Mouse (Mus musculus): ENCODE results near the gene Lck. TPM values are rescaled to one million over a fixed set of nuclear protein-coding genes. Genes with fewer than 3 reads are reported as not detected.
A peak's percentile ranks its signal among the peaks of the same experiment; 100 is the strongest.

The Lck gene
- polyA plus RNA-seq, 1 experiment from 2014 or later, result 10.5 TPM

- no peaks in the 10 kb centered on the region for H3K9me3 ChIP-seq (ENCODE audit: control insufficient read depth, low read length)
- H3K27ac ChIP-seq (ENCODE audit: low read depth, low read length), result no peak overlapping the region
- H3K4me1 ChIP-seq (ENCODE audit: control insufficient read depth, insufficient read depth, low read length), result peaks cover 15% of the 10 kb centered on the region; the same call in 1 of the 2 replicates
- H3K4me3 ChIP-seq (ENCODE audit: low read depth, low read length), result no peak overlapping the region
- ATAC-seq (ENCODE audit: low read depth), result no peak
- 77% methylated on average over 8 of the region's 8 CpGs for WGBS
- H3K4me2 ChIP-seq (ENCODE audit: low read depth, low read length), result peak overlapping the region; percentile 83
- no peak overlapping the region for H3K9ac ChIP-seq (replicated peaks; ENCODE audit: low read depth, low read length)
- H3K36me3 ChIP-seq (ENCODE audit: control insufficient read depth, insufficient read depth, low read length), result no peaks in the 10 kb centered on the region
- H3K27me3 ChIP-seq (ENCODE audit: control insufficient read depth, insufficient read depth, low read length), result no peaks in the 10 kb centered on the region
These were observed 73.4 kb downstream of the Lck start for GRCm38 (mm10) chr4:129500017-129500416.

GRCm38 (mm10) chr4:129498941-129499340, 74.5 kb downstream of the Lck start:
- H3K9ac ChIP-seq (replicated peaks; ENCODE audit: low read depth, low read length), result no peak overlapping the region
- H3K4me1 ChIP-seq (ENCODE audit: control insufficient read depth, insufficient read depth, low read length), result peaks cover 15% of the 10 kb centered on the region; the same call in 1 of the 2 replicates
- 83% methylated on average over 3 of the region's 3 CpGs for WGBS
- ATAC-seq (ENCODE audit: low read depth), result no peak
- no peak overlapping the region for H3K27ac ChIP-seq (ENCODE audit: low read depth, low read length)
- no peak overlapping the region for H3K4me2 ChIP-seq (ENCODE audit: low read depth, low read length)
- no peaks in the 10 kb centered on the region for H3K36me3 ChIP-seq (ENCODE audit: control insufficient read depth, insufficient read depth, low read length)
- no peaks in the 10 kb centered on the region for H3K9me3 ChIP-seq (ENCODE audit: control insufficient read depth, low read length)
- no peaks in the 10 kb centered on the region for H3K27me3 ChIP-seq (ENCODE audit: control insufficient read depth, insufficient read depth, low read length)
- no peak overlapping the region for H3K4me3 ChIP-seq (ENCODE audit: low read depth, low read length)

Small RNAs within 50 kb of the gene (microRNA-seq; reads per million reads assigned to microRNA genes)
- not detected for gene Mir8119

Other genes starting within 250 kb of the Lck start
- 231 and 265 TPM in 2 replicates for gene Rbbp4, start 238.3 kb downstream of the Lck start, polyA plus RNA-seq (2014; fragmentation: Nextera tagmentation; extraction: Ambion mirVana)
- 19.5 and 21.7 TPM in 2 replicates for gene Zbtb8os, start 237.9 kb downstream of the Lck start, polyA plus RNA-seq (2014; fragmentation: Nextera tagmentation; extraction: Ambion mirVana)
- gene Zbtb8a, start 195.5 kb downstream of the Lck start, polyA plus RNA-seq (2014; fragmentation: Nextera tagmentation; extraction: Ambion mirVana), result 16.8 and 18.0 TPM in 2 replicates
- gene Zbtb8b, start 132.8 kb downstream of the Lck start, polyA plus RNA-seq (2014; fragmentation: Nextera tagmentation; extraction: Ambion mirVana), result 16.1 and 16.2 TPM in 2 replicates
- gene Bsdc1, start 112.1 kb downstream of the Lck start, polyA plus RNA-seq (2014; fragmentation: Nextera tagmentation; extraction: Ambion mirVana), result 32.8 and 33.2 TPM in 2 replicates
- gene Tssk3, start 82.6 kb downstream of the Lck start, polyA plus RNA-seq (2014; fragmentation: Nextera tagmentation; extraction: Ambion mirVana), result 0.27 and 0.32 TPM in 2 replicates
- gene Fam229a, start 82.5 kb downstream of the Lck start, polyA plus RNA-seq (2014; fragmentation: Nextera tagmentation; extraction: Ambion mirVana), result 0.64 TPM in 1 of 2 replicates, not detected in the other
- gene Marcksl1, start 60.1 kb downstream of the Lck start, polyA plus RNA-seq (2014; fragmentation: Nextera tagmentation; extraction: Ambion mirVana), result 1,581 and 1,634 TPM in 2 replicates
- 67.2 and 94.0 TPM in 2 replicates for gene Hdac1, start 30.9 kb downstream of the Lck start, polyA plus RNA-seq (2014; fragmentation: Nextera tagmentation; extraction: Ambion mirVana)
- not detected in 2 replicates for gene Fam167b, start 4.9 kb upstream of the Lck start, polyA plus RNA-seq (2014; fragmentation: Nextera tagmentation; extraction: Ambion mirVana)
- gene Eif3i, start 27.0 kb upstream of the Lck start, polyA plus RNA-seq (2014; fragmentation: Nextera tagmentation; extraction: Ambion mirVana), result 206 and 221 TPM in 2 replicates
- 188 and 191 TPM in 2 replicates for gene Tmem234, start 27.0 kb upstream of the Lck start, polyA plus RNA-seq (2014; fragmentation: Nextera tagmentation; extraction: Ambion mirVana)
- gene Dcdc2b, start 40.6 kb upstream of the Lck start, polyA plus RNA-seq (2014; fragmentation: Nextera tagmentation; extraction: Ambion mirVana), result 3.9 and 4.7 TPM in 2 replicates
- 28.2 and 33.3 TPM in 2 replicates for gene Iqcc, start 45.5 kb upstream of the Lck start, polyA plus RNA-seq (2014; fragmentation: Nextera tagmentation; extraction: Ambion mirVana)
- gene Ccdc28b, start 50.3 kb upstream of the Lck start, polyA plus RNA-seq (2014; fragmentation: Nextera tagmentation; extraction: Ambion mirVana), result 136 and 141 TPM in 2 replicates
- 40.1 and 46.0 TPM in 2 replicates for gene Txlna, start 67.4 kb upstream of the Lck start, polyA plus RNA-seq (2014; fragmentation: Nextera tagmentation; extraction: Ambion mirVana)
- gene Kpna6, start 99.1 kb upstream of the Lck start, polyA plus RNA-seq (2014; fragmentation: Nextera tagmentation; extraction: Ambion mirVana), result 17.2 and 19.7 TPM in 2 replicates
- 22.9 and 23.3 TPM in 2 replicates for gene Tmem39b, start 123.2 kb upstream of the Lck start, polyA plus RNA-seq (2014; fragmentation: Nextera tagmentation; extraction: Ambion mirVana)
- 105 and 141 TPM in 2 replicates for gene Khdrbs1, start 168.7 kb upstream of the Lck start, polyA plus RNA-seq (2014; fragmentation: Nextera tagmentation; extraction: Ambion mirVana)
- 163 and 234 TPM in 2 replicates for gene Ptp4a2, start 237.6 kb upstream of the Lck start, polyA plus RNA-seq (2014; fragmentation: Nextera tagmentation; extraction: Ambion mirVana)

Measured in neural tube, embryonic 14.5 days (tissue).